Mouse (Mus musculus) cerebellum, adult 11-12 months (tissue): Measurements from ENCODE around the gene Acox2.
A peak's percentile ranks its signal among the peaks of the same experiment; 100 is the strongest.
"Not testable (repeated sequence)": the region's sequence is repeated elsewhere in the genome, so short reads cannot be mapped to it uniquely, and the experiment has no call there.

ENCODE experiments used
- DNase-seq: peaks from one replicate; pipeline ENCODE4 v3.0.0; 2022

The Acox2 gene

DNA sequence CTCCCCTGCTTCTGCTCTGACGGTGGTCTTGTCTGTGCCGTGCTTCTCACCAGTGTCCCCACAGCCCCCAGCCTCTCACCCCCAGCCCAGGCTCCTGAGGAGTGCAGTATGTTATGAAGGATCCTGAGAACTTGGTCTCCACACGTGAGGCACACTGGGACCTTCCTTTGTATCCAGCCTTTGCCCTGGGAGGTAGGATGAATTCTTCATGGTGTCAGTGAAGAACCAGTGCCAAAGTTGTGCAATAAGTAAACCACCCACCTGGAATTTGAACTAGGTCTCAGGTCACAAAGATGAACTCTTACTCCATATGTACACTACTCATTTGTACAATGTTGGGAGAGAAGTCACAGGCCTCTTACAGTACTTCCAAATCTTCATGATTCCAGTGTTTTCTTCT lies at the start of gene Acox2:
Acox2 (minus strand) TSS at position 188 of the 400 bp plus-strand sequence.
- DNase-seq: no peak

DNA sequence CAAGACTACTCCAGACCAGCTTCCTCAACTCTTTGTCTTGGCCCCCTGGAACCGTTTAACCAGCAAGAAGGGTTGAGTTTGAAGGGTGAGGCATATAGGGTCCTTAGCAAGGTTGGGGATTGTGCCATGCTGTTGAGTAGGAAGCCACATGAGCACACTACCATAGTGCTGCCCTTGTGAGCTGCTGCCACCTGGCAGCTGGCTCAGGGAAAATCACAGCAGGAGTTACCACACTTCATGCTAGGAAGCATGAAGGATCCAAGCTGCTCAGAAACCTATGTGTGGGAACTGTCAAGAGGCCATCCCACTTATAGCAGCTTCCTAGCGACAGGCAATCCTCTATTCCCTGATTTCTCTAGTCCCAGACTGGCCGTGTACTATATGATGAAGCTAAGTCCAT lies 49.5 kb upstream of the Acox2 start:
- DNase-seq: no peak

DNA sequence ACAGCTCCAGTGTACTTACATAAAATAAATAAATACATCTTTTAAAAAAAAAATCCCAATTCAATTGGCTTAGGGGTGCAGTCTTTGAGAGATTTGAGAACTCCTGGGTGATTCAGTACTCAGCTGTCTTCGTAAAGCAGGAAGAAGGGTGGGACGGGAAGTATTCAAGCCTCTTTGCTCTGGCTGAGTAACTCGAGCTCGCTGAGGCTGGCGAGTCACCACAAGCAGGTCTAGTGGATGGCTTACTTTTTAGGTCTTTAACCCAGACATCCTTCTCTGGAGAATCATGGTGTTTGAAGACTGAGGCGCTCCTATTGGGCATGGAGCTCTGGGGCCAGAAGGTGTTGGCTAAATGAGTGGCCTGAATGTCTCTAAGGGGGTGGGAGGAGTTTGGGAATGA lies 47.7 kb upstream of the Acox2 start:
- no peak for DNase-seq

DNA sequence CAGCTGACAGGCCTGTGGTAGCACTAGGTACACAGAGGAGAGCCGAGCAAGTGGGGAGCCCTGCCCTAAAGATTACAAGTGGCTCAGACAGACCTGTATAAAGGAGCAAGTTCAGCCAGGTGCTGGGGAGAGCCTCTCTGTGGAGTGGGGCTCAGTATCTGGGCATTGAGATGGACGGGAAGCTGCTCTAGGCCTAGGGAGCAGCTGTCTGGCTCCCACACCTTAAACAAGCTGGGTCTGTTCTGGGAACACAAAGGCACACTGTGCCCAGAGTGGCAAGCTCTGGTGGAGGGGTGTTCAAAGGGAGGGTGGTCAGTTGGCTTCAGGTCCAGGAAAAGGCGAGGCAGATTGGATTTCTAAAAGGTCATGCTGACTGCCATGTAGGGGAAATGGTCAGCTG lies 45.9 kb upstream of the Acox2 start:
- DNase-seq: no peak

DNA sequence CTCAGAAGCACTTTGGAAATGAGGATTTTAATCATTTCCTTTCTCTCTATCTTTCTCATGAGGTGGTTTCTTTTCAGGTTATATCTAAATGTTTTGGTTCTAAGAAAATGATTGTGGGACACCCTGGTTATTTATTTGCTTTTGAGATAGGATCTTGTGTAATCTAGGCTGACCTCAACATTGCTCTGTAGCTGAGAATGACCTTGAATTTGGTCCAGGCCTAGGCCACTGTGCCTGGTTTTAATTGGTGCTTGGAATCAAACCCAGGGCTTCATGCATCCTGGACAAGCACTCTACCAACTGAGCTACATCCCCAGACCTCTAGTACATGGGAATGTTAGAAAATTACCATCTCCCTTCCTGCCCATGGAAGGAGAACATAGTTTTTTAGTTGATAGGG lies 44.9 kb upstream of the Acox2 start:
- no peak for DNase-seq

- DNase-seq: no peak
Observed at GRCm38 (mm10) chr14:8302687-8303086, 43.5 kb upstream of the Acox2 start.

DNA sequence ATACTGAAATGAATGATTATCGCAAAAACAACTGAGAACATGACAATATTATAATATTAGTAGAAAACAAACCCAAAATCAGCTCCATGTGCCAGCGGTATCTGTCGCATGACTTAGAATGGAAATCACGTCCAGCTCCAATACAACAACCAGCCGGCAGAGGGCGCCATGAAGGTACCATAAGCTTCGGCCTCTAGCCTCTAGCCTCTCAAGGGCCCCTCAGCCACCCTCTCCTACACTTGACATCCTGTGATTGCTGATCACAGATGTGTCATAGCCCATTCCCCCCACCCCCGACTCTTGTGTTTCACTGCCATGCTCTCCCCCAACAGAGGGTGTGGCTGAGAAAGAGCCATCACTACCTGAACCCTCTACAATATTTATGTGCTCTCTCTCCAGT lies 41.1 kb upstream of the Acox2 start:
- peak; percentile 37 for DNase-seq

DNA sequence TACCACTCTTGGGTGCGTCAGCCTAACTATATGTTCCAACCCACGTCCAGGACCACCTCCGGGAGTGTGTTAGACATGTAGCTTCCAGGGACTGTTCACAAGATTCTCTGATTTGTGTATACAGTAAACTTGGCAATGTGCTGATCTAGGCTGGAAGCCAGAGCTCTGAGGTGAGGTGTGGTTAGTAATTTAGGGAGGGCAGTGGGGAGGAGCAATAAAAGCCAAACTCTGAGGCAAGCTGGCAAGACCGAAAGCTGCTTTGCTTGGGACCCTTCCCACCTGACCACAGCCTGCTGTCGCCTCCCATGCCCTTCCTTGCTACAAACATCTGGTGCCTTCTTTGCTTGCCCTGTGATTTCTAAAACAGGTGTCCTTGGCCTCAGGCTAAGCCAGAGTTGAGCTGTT lies 38.7 kb upstream of the Acox2 start:
- no peak for DNase-seq

GRCm38 (mm10) chr14:8294257-8294656 lies 35.1 kb upstream of the Acox2 start:
- no peak for DNase-seq

DNA sequence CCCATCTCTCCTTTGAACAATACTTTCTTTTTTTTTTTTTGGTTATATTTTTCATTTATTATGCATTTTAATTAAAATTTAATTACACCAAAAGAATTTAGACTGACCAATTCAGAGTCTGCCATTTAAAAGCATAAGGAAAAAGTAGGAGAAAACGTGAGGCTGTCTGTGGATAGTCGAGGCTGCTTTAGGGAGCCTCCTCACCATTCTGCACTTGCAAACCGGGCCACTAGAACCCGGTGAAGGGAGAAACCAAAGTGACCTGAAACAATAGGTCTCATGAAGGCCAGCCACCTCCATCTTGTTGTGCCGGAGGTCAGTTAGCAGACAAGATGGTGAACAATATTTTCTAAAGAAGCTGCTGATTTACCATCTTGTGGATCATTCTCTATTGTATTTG lies 27.4 kb upstream of the Acox2 start:
- not testable (repeated sequence) for DNase-seq

GRCm38 (mm10) chr14:8283784-8284183 lies 24.6 kb upstream of the Acox2 start:
- no peak for DNase-seq

- not testable (repeated sequence) for DNase-seq
Observed at GRCm38 (mm10) chr14:8271281-8271680, 12.1 kb upstream of the Acox2 start.

- no peak for DNase-seq
Observed at GRCm38 (mm10) chr14:8264378-8264777, 5.2 kb upstream of the Acox2 start.

GRCm38 (mm10) chr14:8262242-8262641 lies 3.1 kb upstream of the Acox2 start:
- DNase-seq: no peak

DNA sequence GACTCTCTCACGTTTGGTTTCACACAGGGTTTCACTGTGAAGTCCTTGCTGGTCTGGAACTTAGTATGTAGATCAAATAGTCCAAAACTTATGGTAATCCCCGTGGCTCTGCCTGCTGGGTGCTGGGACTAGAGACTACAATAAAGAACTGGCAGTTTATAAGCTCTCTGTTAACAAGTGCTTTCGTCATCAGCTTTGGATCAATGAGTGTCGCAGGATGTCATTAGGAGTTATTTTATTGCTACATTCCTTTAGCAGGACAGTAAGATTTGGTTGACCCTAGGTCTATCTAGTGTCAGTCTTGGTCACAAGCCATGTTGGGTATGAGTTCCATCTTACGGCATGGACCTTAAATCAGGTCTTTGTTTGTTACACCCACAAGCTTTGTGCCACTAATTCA lies 1.1 kb upstream of the Acox2 start:
- DNase-seq: no peak

- no peak for DNase-seq
Observed at GRCm38 (mm10) chr14:8258752-8259151, 401 bp downstream of the Acox2 start.

- no peak for DNase-seq
Observed at GRCm38 (mm10) chr14:8258335-8258627, 872 bp downstream of the Acox2 start.

DNA sequence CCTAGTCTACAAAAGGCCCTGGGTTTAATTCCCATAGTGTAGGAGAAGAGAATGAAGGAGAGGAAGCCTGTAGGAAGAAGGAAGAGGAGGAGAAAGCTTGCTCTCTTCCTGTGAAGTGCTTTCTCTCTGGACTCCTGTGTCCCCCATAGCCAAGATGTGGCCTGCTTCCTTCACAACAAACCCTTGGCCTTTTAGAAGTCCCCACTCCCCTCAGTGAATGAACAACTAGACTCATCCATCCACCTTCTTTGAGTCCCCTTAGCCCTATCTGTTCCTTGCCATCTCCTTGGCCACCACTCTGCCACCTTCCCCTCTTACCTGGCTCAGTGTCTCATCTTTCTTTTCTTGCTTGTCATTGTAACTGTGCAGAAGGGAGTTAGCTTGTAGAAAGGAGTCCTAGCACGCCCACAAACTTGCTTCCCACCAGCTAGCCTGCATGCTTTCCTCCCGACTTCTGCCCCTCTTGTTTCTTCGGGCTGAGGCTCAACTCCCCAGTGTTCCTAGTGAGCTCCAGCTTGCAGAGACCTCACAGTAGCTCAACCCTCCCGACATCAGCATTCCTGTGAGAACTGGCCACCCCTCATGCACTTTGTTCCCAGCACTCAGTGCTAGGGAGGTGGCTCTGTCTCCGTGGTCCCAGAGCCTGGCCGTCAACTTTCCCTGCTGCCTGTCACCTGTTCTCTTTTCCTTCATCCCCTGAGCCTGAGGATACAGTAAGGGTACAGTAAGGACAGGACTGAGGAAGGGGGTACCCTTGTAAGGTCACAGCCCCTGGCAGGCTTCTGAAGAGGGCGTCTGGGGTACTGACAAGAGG lies 1.4 kb downstream of the Acox2 start:
- no peak for DNase-seq

- no peak for DNase-seq
Observed at GRCm38 (mm10) chr14:8256881-8257280, 2.3 kb downstream of the Acox2 start.

- DNase-seq: no peak
Observed at GRCm38 (mm10) chr14:8256072-8256471, 3.1 kb downstream of the Acox2 start.

DNA sequence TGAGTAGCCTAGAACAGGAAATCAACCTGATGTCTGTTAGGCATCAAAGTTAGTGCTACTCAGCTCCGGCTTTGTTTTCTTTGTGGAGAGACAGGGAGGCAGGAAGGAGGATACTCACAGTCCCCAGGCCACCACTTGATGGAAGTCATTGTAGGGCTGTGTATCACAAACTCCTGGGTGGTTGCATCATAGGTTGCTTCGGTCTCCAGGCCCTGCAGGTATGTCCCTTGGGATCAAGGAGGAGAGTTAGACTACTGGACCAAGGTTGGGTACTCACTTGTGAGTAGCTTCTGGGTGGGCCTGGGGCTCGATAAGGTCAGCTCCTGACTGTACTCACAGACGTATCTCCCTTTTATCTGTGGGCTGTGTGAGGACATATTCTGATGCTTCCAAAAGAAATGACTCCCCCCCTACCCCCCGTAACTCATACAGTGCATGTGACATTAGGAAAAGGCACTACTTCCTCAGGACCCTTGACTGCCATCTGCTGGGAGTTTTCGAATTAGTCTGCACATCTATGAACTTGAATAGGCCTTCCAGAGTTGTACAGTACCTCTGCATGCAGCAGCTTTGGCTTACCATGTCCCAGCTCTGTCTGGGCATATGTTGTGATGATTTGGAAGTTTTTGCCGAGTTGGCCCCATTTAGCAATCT lies 4.0 kb downstream of the Acox2 start:
- peak; percentile 21 for DNase-seq

DNA sequence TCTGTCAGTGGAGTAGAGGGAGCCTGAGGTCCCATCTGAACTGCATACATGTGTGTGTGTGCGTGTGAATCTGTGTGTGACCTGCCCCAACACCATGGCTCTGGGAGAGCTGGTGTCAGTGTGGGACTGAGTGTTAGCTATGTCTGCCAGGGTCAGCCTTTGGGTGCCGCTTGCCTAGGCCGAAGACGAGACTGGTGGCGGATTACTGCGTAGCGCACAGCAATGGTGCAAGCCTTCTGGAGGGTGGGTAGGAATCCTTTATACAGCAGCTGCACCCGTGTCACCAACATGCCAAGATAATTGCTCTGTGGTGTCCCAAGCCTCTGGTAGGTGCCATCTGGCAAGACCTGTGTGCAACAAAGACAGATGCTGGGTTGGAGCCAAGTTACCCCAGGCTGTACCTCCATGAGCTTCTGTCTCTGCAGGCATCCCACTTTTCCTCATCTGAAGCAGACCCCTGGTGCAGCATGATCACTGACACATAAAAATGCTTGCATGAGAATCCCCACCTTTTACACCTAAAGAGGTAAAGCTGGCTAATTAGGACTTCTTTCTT lies 7.7 kb downstream of the Acox2 start:
- no peak for DNase-seq

DNA sequence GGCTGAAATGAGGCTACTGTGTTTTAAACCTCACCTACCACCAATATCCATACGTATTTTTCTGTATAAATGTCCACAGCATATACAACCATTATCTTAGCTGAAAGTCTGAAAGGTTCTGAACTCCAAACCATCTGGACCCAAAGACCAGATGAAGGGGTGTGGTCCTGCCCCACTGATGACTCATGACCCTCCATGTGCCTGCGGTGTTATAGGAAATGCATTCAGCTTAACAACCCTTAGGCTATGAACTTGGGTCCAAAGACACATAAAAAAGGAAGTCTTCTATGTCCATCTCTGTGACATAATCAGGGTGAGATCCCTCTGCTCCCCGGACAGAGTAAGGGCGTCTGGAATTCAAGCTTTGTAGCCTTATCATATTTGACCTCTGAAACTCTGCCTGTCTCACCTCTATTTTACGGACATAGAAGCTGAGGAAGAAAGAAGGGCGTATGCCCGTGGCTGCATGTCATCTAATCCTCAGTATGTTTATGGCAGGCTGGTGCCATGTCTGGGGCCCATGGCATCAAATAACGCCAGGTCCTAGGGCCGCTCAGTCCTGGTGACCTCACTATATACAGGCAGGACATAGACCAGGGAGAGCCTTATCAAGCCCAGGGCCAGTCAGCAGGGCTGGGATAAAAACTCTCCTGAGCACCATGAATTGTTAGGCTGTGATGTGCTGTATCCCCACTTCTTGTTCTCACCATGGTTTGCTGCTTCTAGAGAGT lies 8.8 kb downstream of the Acox2 start:
- no peak for DNase-seq

DNA sequence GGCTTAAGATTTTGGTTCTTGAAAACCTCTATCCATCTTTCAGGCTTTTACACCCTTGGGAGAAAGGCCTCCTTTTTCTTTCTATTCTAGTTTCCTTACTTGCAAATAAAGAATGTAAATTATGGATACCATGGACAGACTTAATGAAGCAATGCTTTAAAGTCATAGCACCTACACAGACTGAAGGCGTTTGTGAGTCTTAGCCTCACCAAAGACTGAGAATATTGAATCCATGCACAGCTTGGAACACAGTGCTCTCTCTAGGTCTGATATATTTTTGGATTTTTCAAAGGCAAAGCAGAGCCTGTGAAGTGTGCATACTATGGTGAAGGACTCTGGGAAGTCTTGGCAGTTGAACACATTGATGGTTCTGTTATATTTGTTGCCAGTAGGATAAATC lies 9.9 kb downstream of the Acox2 start:
- DNase-seq: no peak
